Mouse (Mus musculus): ENCODE results near the gene Stn1.

Gene Stn1

GRCm38 (mm10) chr19:47483346-47483745 is 54.0 kb downstream of the Stn1 start:
- DNase-seq (ENCODE audit: low spot score in 2 of 2) = no peak

GRCm38 (mm10) chr19:47473453-47473852 is 63.9 kb downstream of the Stn1 start:
- DNase-seq (ENCODE audit: low spot score in 2 of 2) = no peak

GRCm38 (mm10) chr19:47472881-47473400 is 64.4 kb downstream of the Stn1 start:
- no peak for DNase-seq (ENCODE audit: low spot score in 2 of 2)

- DNase-seq (ENCODE audit: low spot score in 2 of 2) = no peak
Measured at GRCm38 (mm10) chr19:47471808-47472207, 65.5 kb downstream of the Stn1 start.

GRCm38 (mm10) chr19:47468750-47469149 is 68.6 kb downstream of the Stn1 start:
- no peak for DNase-seq (ENCODE audit: low spot score in 2 of 2)

- DNase-seq (ENCODE audit: low spot score in 2 of 2) = no peak
Measured at GRCm38 (mm10) chr19:47466775-47467174, 70.5 kb downstream of the Stn1 start.

GRCm38 (mm10) chr19:47465467-47465866 is 71.8 kb downstream of the Stn1 start:
- no peak for DNase-seq (ENCODE audit: low spot score in 2 of 2)

GRCm38 (mm10) chr19:47464304-47465241 is 72.7 kb downstream of the Stn1 start, which contains the start of gene Sh3pxd2a:
Gene Sh3pxd2a, minus strand, starts transcription at chr19:47464401.
- peak in 1 of 2 experiments; percentile 54 for DNase-seq (ENCODE audit: low spot score in 2 of 2)

- peak; percentile 61 to 79 for DNase-seq (ENCODE audit: low spot score in 2 of 2)
Measured at GRCm38 (mm10) chr19:47463636-47464303, 73.5 kb downstream of the Stn1 start.

GRCm38 (mm10) chr19:47463206-47463605 is 74.1 kb downstream of the Stn1 start:
- no peak for DNase-seq (ENCODE audit: low spot score in 2 of 2)

GRCm38 (mm10) chr19:47462725-47463124 is 74.6 kb downstream of the Stn1 start:
- no peak for DNase-seq (ENCODE audit: low spot score in 2 of 2)

- no peak for DNase-seq (ENCODE audit: low spot score in 2 of 2)
Measured at GRCm38 (mm10) chr19:47461838-47462237, 75.5 kb downstream of the Stn1 start.

- no peak for DNase-seq (ENCODE audit: low spot score in 2 of 2)
Measured at GRCm38 (mm10) chr19:47461386-47461785, 75.9 kb downstream of the Stn1 start.

- DNase-seq (ENCODE audit: low spot score in 2 of 2) = no peak
Measured at GRCm38 (mm10) chr19:47460120-47460960, 77.0 kb downstream of the Stn1 start.

GRCm38 (mm10) chr19:47459214-47459613 is 78.1 kb downstream of the Stn1 start:
- no peak for DNase-seq (ENCODE audit: low spot score in 2 of 2)

- no peak for DNase-seq (ENCODE audit: low spot score in 2 of 2)
Measured at GRCm38 (mm10) chr19:47458504-47459161, 78.7 kb downstream of the Stn1 start.

GRCm38 (mm10) chr19:47457711-47458503 is 79.4 kb downstream of the Stn1 start:
- DNase-seq (ENCODE audit: low spot score in 2 of 2) = no peak

- no peak for DNase-seq (ENCODE audit: low spot score in 2 of 2)
Measured at GRCm38 (mm10) chr19:47456021-47456420, 81.3 kb downstream of the Stn1 start.

- no peak for DNase-seq (ENCODE audit: low spot score in 2 of 2)
Measured at GRCm38 (mm10) chr19:47455001-47455755, 82.1 kb downstream of the Stn1 start.

All from right cerebral cortex, postnatal 10 days (tissue).